Comparison of ENCODE assay signal across 8 mouse cellular contexts in the genomic region with DNA sequence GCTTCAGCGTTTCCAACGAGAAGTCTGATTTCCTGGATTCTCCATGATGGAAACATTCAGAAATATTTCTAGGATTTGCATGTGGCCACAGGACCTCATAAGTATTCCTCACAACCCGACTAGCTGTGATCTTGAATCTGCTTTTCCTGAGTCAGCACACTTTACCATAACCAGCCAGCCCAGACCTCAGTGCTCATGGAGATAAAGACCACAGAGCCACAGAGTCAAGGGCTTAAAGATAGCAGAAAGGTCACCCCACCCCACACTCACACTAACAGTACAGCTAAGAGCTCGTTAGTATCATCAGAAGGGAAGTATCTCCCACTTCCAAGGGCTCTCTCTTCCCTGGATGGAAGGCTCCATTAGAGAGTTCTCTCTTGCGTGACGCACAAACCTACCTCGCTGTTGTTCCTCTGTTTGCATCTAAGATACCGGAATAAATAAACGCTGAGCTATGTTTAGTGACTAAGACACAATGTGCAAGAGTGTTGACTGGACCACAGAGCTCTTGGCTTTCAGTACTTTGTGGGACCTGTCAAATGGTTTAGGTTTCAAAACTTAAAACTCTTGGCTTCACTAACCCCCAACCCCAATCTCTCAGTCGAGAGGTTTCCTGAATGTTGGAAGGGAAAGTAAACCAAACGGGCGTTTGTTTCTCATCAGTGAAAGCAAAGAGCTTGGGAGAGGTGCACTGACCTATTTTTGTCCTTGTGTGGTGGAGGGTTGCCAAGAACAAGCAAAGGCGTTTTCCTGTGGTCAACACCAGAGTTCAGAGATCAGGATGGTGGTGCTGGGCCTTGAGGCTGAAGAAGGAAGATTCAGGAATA.
DNase-seq lines count a peak whose midpoint lies in the region; ATAC-seq and TF ChIP-seq lines count a peak whose summit lies in the region.

No protein-coding gene starts in this region.

- H3K9me3 ChIP-seq in heart, embryonic 15.5 days (replicated peaks), result no peaks in the 10 kb centered on the region
- H3K9me3 ChIP-seq in liver, postnatal 0 days (ENCODE audit: low read length), result no peaks in the 10 kb centered on the region
- no peaks in the 10 kb centered on the region for H3K9me3 ChIP-seq in forebrain, embryonic 12.5 days

- H3K27ac ChIP-seq in brown adipose tissue, adult 24 weeks (replicated peaks; ENCODE audit: low read depth, low read length), result peak overlapping the region; percentile 87
- H3K27ac ChIP-seq in heart, embryonic 15.5 days, result peak overlapping the region; percentile 93
- peak overlapping the region; percentile 89 for H3K27ac ChIP-seq in liver, postnatal 0 days (ENCODE audit: low read depth)
- no peak overlapping the region for H3K27ac ChIP-seq in forebrain, embryonic 12.5 days

- peak overlapping the region; percentile 37 for H3K4me2 ChIP-seq in heart, embryonic 15.5 days
- H3K4me2 ChIP-seq in liver, postnatal 0 days (ENCODE audit: low read depth, low read length), result peak overlapping the region; percentile 42
- H3K4me2 ChIP-seq in forebrain, embryonic 12.5 days, result no peak overlapping the region

- no peak for TF ChIP-seq CTCF in liver, postnatal 0 days (IDR thresholded peaks at IDR 0.05; ENCODE audit: low read depth)

- H3K4me3 ChIP-seq in brown adipose tissue, adult 24 weeks (ENCODE audit: insufficient read depth, low read depth, low read length), result no peak overlapping the region
- H3K4me3 ChIP-seq in heart, embryonic 15.5 days, result no peak overlapping the region
- H3K4me3 ChIP-seq in liver, postnatal 0 days (ENCODE audit: low read depth, low read length), result no peak overlapping the region
- no peak overlapping the region for H3K4me3 ChIP-seq in forebrain, embryonic 12.5 days (replicated peaks)

- H3K9ac ChIP-seq in heart, embryonic 15.5 days, result no peak overlapping the region
- no peak overlapping the region for H3K9ac ChIP-seq in liver, postnatal 0 days (replicated peaks)
- no peak overlapping the region for H3K9ac ChIP-seq in forebrain, embryonic 12.5 days

- peaks cover 54% of the 10 kb centered on the region for H3K4me1 ChIP-seq in brown adipose tissue, adult 24 weeks (ENCODE audit: control insufficient read depth, insufficient read depth, insufficient read length, low read length)
- peaks cover 35% of the 10 kb centered on the region for H3K4me1 ChIP-seq in heart, embryonic 15.5 days (replicated peaks)
- H3K4me1 ChIP-seq in liver, postnatal 0 days (ENCODE audit: insufficient read depth), result peaks cover 17% of the 10 kb centered on the region
- H3K4me1 ChIP-seq in forebrain, embryonic 12.5 days, result peaks cover 3% of the 10 kb centered on the region; the same call in 1 of the 2 replicates

- peak; percentile 52; the same call in 1 of the 2 replicates for TF ChIP-seq EP300 in liver, postnatal 0 days (IDR thresholded peaks at IDR 0.05; ENCODE audit: low read depth)

- no peaks in the 10 kb centered on the region for H3K27me3 ChIP-seq in heart, embryonic 15.5 days
- no peaks in the 10 kb centered on the region for H3K27me3 ChIP-seq in liver, postnatal 0 days (ENCODE audit: insufficient read depth, low read length)
- no peaks in the 10 kb centered on the region for H3K27me3 ChIP-seq in forebrain, embryonic 12.5 days

- ATAC-seq in heart, embryonic 15.5 days (replicated peaks; ENCODE audit: insufficient number of reproducible peaks, insufficient read depth, low FRiP score, low read depth), result peak; percentile 69; the same call in 1 of the 2 replicates
- peak; percentile 77 for ATAC-seq in liver, postnatal 0 days
- no peak for ATAC-seq in forebrain, embryonic 12.5 days (ENCODE audit: low FRiP score)

- DNase-seq in adrenal gland, postnatal 10 days, result peak; percentile 59
- DNase-seq in adrenal gland, postnatal 25 days, result no peak
- DNase-seq in liver, postnatal 0 days, result peak; percentile 49
- DNase-seq in layer of hippocampus, adult 18-20 months (ENCODE audit: low spot score in 2 of 2), result no peak
- no peak for DNase-seq in B cell, adult 2 months

- no peaks in the 10 kb centered on the region for H3K36me3 ChIP-seq in heart, embryonic 15.5 days
- no peaks in the 10 kb centered on the region for H3K36me3 ChIP-seq in liver, postnatal 0 days (replicated peaks; ENCODE audit: insufficient read depth, low read length)
- no peaks in the 10 kb centered on the region for H3K36me3 ChIP-seq in forebrain, embryonic 12.5 days (replicated peaks)

- 35% methylated on average over 13 of the region's 13 CpGs for WGBS in heart, embryonic 15.5 days
- WGBS in liver, postnatal 0 days (ENCODE audit: insufficient replicate concordance), result 50% methylated on average over 13 of the region's 13 CpGs
- WGBS in forebrain, embryonic 12.5 days, result 87% methylated on average over 13 of the region's 13 CpGs

Comparison
In these comparisons a context has a peak if more than half of its experiments do, and no peak if none do; other contexts are left out.
1. DNase-seq: peak in adrenal gland, postnatal 10 days (single experiment) and liver, postnatal 0 days (single experiment); none in adrenal gland, postnatal 25 days (single experiment), layer of hippocampus, adult 18-20 months (0 of 2) and B cell, adult 2 months (0 of 2).